ENCODE assay signal across 8 mouse cellular contexts in genomic region chr17:35824402-35824801, GRCm38 (mm10). TPM values are rescaled to one million over a fixed set of nuclear protein-coding genes. Genes with fewer than 3 reads are reported as not detected.
DNase-seq lines count a peak whose midpoint lies in the region; ATAC-seq and TF ChIP-seq lines count a peak whose summit lies in the region.

No protein-coding gene starts in this region.

- ATAC-seq in embryonic facial prominence, embryonic 15.5 days (ENCODE audit: insufficient number of reproducible peaks, low FRiP score, low TSS enrichment, low read depth), result no peak
- no peak for ATAC-seq in limb, embryonic 15.5 days (ENCODE audit: insufficient number of reproducible peaks, low FRiP score, low TSS enrichment, low read depth)
- ATAC-seq in stomach, embryonic 16.5 days (ENCODE audit: insufficient read depth, low FRiP score), result no peak

- TF ChIP-seq CTCF in CH12.LX (conservative IDR thresholded peaks at IDR 0.05 in 1 of 2, IDR thresholded peaks at IDR 0.05 in 1 of 2; ENCODE audit: low read depth in 2 of 2, low read length in 2 of 2), result peak in 1 of 2 experiments; percentile 72; a peak in 2 of 4 replicates

- peak; percentile 68 for TF ChIP-seq RAD21 in CH12.LX (IDR thresholded peaks at IDR 0.05; ENCODE audit: low read depth, low read length)

- H3K9ac ChIP-seq in CH12.LX (ENCODE audit: insufficient read depth, low read depth), result no peak overlapping the region
- no peak overlapping the region for H3K9ac ChIP-seq in embryonic facial prominence, embryonic 15.5 days
- H3K9ac ChIP-seq in limb, embryonic 15.5 days, result 0 out of 2 replicates have a peak overlapping the region, but pooled peaks have one; percentile 50
- H3K9ac ChIP-seq in stomach, embryonic 16.5 days (ENCODE audit: low read length), result no peak overlapping the region; the same call in 1 of the 2 replicates

- DNase-seq in heart, adult 11 months, result peak; percentile 96
- no peak for DNase-seq in heart, postnatal 25 days (ENCODE audit: low spot score)
- no peak for DNase-seq in CH12.LX (ENCODE audit: extremely low read depth)
- DNase-seq in adrenal gland, postnatal 25 days, result no peak
- no peak for DNase-seq in urinary bladder, postnatal 25 days (ENCODE audit: low spot score)

- in situ Hi-C loops in CH12.LX (cut with MboI; ENCODE audit: low pct_ligation_motif_present, low pct_unique_long_range_greater_than_20kb, low sequenced_read_pairs), result no loop called here

- H3K36me3 ChIP-seq in CH12.LX (replicated peaks in 1 of 2; ENCODE audit: control insufficient read depth in 1 of 2, insufficient read depth in 1 of 2, low read length in 1 of 2), result peaks cover 21 to 46% of the 10 kb centered on the region in 2 experiments
- peaks cover 37% of the 10 kb centered on the region for H3K36me3 ChIP-seq in embryonic facial prominence, embryonic 15.5 days
- peaks cover 43% of the 10 kb centered on the region for H3K36me3 ChIP-seq in limb, embryonic 15.5 days
- peaks cover 14% of the 10 kb centered on the region for H3K36me3 ChIP-seq in stomach, embryonic 16.5 days (ENCODE audit: control insufficient read depth, insufficient read depth, low read length)

- H3K27ac ChIP-seq in CH12.LX (ENCODE audit: insufficient read depth, low read depth), result no peak overlapping the region
- no peak overlapping the region; the same call in 1 of the 2 replicates for H3K27ac ChIP-seq in embryonic facial prominence, embryonic 15.5 days (replicated peaks)
- H3K27ac ChIP-seq in limb, embryonic 15.5 days, result no peak overlapping the region
- H3K27ac ChIP-seq in stomach, embryonic 16.5 days (ENCODE audit: low read length), result no peak overlapping the region

- dilution Hi-C loops in CH12.LX (cut with MboI; ENCODE audit: extremely low pct_ligation_motif_present, extremely low pct_unique_long_range_greater_than_20kb, low sequenced_read_pairs), result no loop called here

- no peak for TF ChIP-seq EP300 in CH12.LX (IDR thresholded peaks at IDR 0.05; ENCODE audit: low read length)

- H3K27me3 ChIP-seq in CH12.LX (replicated peaks), result no peaks in the 10 kb centered on the region
- H3K27me3 ChIP-seq in embryonic facial prominence, embryonic 15.5 days, result no peaks in the 10 kb centered on the region
- no peaks in the 10 kb centered on the region for H3K27me3 ChIP-seq in limb, embryonic 15.5 days
- no peaks in the 10 kb centered on the region for H3K27me3 ChIP-seq in stomach, embryonic 16.5 days (ENCODE audit: control insufficient read depth, insufficient read depth, low read length)

- peaks cover 5% of the 10 kb centered on the region; the same call in 1 of the 2 replicates for H3K79me2 ChIP-seq in CH12.LX (replicated peaks; ENCODE audit: control insufficient read depth, extremely low read depth, insufficient read depth, poor library complexity, severe bottlenecking)

- no peak overlapping the region for H3K4me3 ChIP-seq in CH12.LX (replicated peaks in 1 of 3; ENCODE audit: low read depth in 2 of 3, low read length in 2 of 3, poor library complexity in 1 of 3)
- H3K4me3 ChIP-seq in embryonic facial prominence, embryonic 15.5 days (replicated peaks), result peak overlapping the region; percentile 69
- peak overlapping the region; percentile 64 for H3K4me3 ChIP-seq in limb, embryonic 15.5 days
- peak overlapping the region; percentile 78; the same call in 1 of the 2 replicates for H3K4me3 ChIP-seq in stomach, embryonic 16.5 days (replicated peaks; ENCODE audit: low read length)

- no peak overlapping the region for H3K4me2 ChIP-seq in CH12.LX (ENCODE audit: insufficient read depth, low read depth, poor library complexity, severe bottlenecking)
- peak overlapping the region; percentile 94 for H3K4me2 ChIP-seq in embryonic facial prominence, embryonic 15.5 days (replicated peaks)
- peak overlapping the region; percentile 94; the same call in 1 of the 2 replicates for H3K4me2 ChIP-seq in limb, embryonic 15.5 days
- H3K4me2 ChIP-seq in stomach, embryonic 16.5 days (ENCODE audit: low read depth, low read length), result 0 out of 2 replicates have a peak overlapping the region, but pooled peaks have one; percentile 98

- TF ChIP-seq POLR2A in CH12.LX (IDR thresholded peaks at IDR 0.05; ENCODE audit: low read depth, low read length), result no peak

- intact Hi-C loops in heart, postnatal 25 days (cut with DNase I), result loop anchor here (5.0 kb wide), 1 partner anchor 47 kb away; no protein-coding TSS in a partner anchor

- H3K4me1 ChIP-seq in CH12.LX (ENCODE audit: control insufficient read depth in 1 of 2, insufficient read depth in 2 of 2), result peaks cover 0 to 17% of the 10 kb centered on the region in 2 experiments; a peak in 2 of 4 replicates
- peaks cover 33% of the 10 kb centered on the region for H3K4me1 ChIP-seq in embryonic facial prominence, embryonic 15.5 days
- peaks cover 37% of the 10 kb centered on the region for H3K4me1 ChIP-seq in limb, embryonic 15.5 days
- H3K4me1 ChIP-seq in stomach, embryonic 16.5 days (ENCODE audit: control insufficient read depth, insufficient read depth, low read length), result peaks cover 12% of the 10 kb centered on the region; the same call in 1 of the 2 replicates

- peaks cover under 1% of the 10 kb centered on the region for H3K9me3 ChIP-seq in CH12.LX (replicated peaks; ENCODE audit: low read length)
- no peaks in the 10 kb centered on the region for H3K9me3 ChIP-seq in embryonic facial prominence, embryonic 15.5 days (replicated peaks)
- no peaks in the 10 kb centered on the region for H3K9me3 ChIP-seq in limb, embryonic 15.5 days
- H3K9me3 ChIP-seq in stomach, embryonic 16.5 days (replicated peaks; ENCODE audit: control insufficient read depth, low read length), result no peaks in the 10 kb centered on the region

- 46% methylated on average over 7 of the region's 7 CpGs for WGBS in embryonic facial prominence, embryonic 15.5 days
- WGBS in limb, embryonic 15.5 days, result 43% methylated on average over 7 of the region's 7 CpGs
- WGBS in stomach, embryonic 16.5 days, result 68% methylated on average over 7 of the region's 7 CpGs

TF ChIP-seq in CH12.LX, 34 proteins besides CTCF, POLR2A, EP300 and RAD21:
- no peak for TF ChIP-seq GABPA (IDR thresholded peaks at IDR 0.05; ENCODE audit: insufficient replicate concordance, low read depth, low read length)
- TF ChIP-seq SMC3 (IDR thresholded peaks at IDR 0.05; ENCODE audit: low read depth, low read length), result peak; percentile 69
- no peak for TF ChIP-seq USF2 (conservative IDR thresholded peaks at IDR 0.05; ENCODE audit: low read depth, low read length)
- no peak for TF ChIP-seq ZMIZ1 (IDR thresholded peaks at IDR 0.05; ENCODE audit: low read depth, low read length)
- TF ChIP-seq E2F4 (IDR thresholded peaks at IDR 0.05; ENCODE audit: insufficient replicate concordance, low read depth, low read length), result no peak
- TF ChIP-seq KAT2A (IDR thresholded peaks at IDR 0.05; ENCODE audit: insufficient replicate concordance, low read length), result no peak

RNA-seq across cellular contexts. Expression of gene Flot1, which starts 1.4 kb away (rescaled TPM):
- 100 to 1,000 TPM; 125 to 141 TPM for total RNA-seq in heart, postnatal 25 days (2021)
- total RNA-seq in CH12.LX (2012; rRNA removed), result 14.2 and 21.6 TPM in 2 replicates
- total RNA-seq in CH12.LX (2014; rRNA removed), result 12.8 and 16.3 TPM in 2 replicates
- polyA plus RNA-seq in CH12.LX (2012; ENCODE audit: insufficient read length, low read depth), result 17.6 and 18.9 TPM in 2 replicates
- polyA plus RNA-seq in embryonic facial prominence, embryonic 15.5 days (2015; fragmentation: Nextera tagmentation; extraction: Ambion mirVana), result 64.4 and 72.6 TPM in 2 replicates
- polyA plus RNA-seq in limb, embryonic 15.5 days (2015; fragmentation: Nextera tagmentation; extraction: Ambion mirVana), result 60.2 and 70.9 TPM in 2 replicates
- 55.8 and 58.2 TPM in 2 replicates for polyA plus RNA-seq in stomach, embryonic 16.5 days (2015; fragmentation: Nextera tagmentation; extraction: Ambion mirVana)
- total RNA-seq in adrenal gland, postnatal 25 days (2021), result 61.0 and 94.1 TPM in 2 replicates

RNA-seq across cellular contexts. Expression of gene Ier3, which starts 2.9 kb away (rescaled TPM):
- 10 to 100 TPM; 21.7 to 39.7 TPM for total RNA-seq in heart, postnatal 25 days (2021)
- total RNA-seq in CH12.LX (2012; rRNA removed) (16.5 and 27.2 TPM in 2 replicates), CH12.LX (2014; rRNA removed) (13.9 and 15.0 TPM in 2 replicates)
- 12.4 and 12.6 TPM in 2 replicates for polyA plus RNA-seq in CH12.LX (2012; ENCODE audit: insufficient read length, low read depth)
- polyA plus RNA-seq in embryonic facial prominence, embryonic 15.5 days (2015; fragmentation: Nextera tagmentation; extraction: Ambion mirVana), result 28.7 and 30.2 TPM in 2 replicates
- 23.2 and 27.5 TPM in 2 replicates for polyA plus RNA-seq in limb, embryonic 15.5 days (2015; fragmentation: Nextera tagmentation; extraction: Ambion mirVana)
- 22.1 and 24.4 TPM in 2 replicates for polyA plus RNA-seq in stomach, embryonic 16.5 days (2015; fragmentation: Nextera tagmentation; extraction: Ambion mirVana)
- total RNA-seq in adrenal gland, postnatal 25 days (2021), result 7.6 and 11.7 TPM in 2 replicates

RNA-seq across cellular contexts. Expression of gene Tubb5, which starts 13.7 kb away (rescaled TPM):
- total RNA-seq in heart, postnatal 25 days (2021), result 100 to 1,000 TPM; 102 to 103 TPM
- total RNA-seq in CH12.LX (2012; rRNA removed), result 1,014 and 1,058 TPM in 2 replicates
- 1,031 and 1,121 TPM in 2 replicates for total RNA-seq in CH12.LX (2014; rRNA removed)
- polyA plus RNA-seq in CH12.LX (2012; ENCODE audit: insufficient read length, low read depth), result 962 and 1,053 TPM in 2 replicates
- 823 TPM in 2 replicates for polyA plus RNA-seq in embryonic facial prominence, embryonic 15.5 days (2015; fragmentation: Nextera tagmentation; extraction: Ambion mirVana)
- 811 and 833 TPM in 2 replicates for polyA plus RNA-seq in limb, embryonic 15.5 days (2015; fragmentation: Nextera tagmentation; extraction: Ambion mirVana)
- 649 and 665 TPM in 2 replicates for polyA plus RNA-seq in stomach, embryonic 16.5 days (2015; fragmentation: Nextera tagmentation; extraction: Ambion mirVana)
- total RNA-seq in adrenal gland, postnatal 25 days (2021), result 192 and 221 TPM in 2 replicates

RNA-seq across cellular contexts. Expression of gene Mdc1, which starts 16.9 kb away (rescaled TPM):
- total RNA-seq in heart, postnatal 25 days (2021), result 10 to 100 TPM; 11.8 to 14.6 TPM
- total RNA-seq in CH12.LX (2012; rRNA removed) (8.2 and 8.5 TPM in 2 replicates), CH12.LX (2014; rRNA removed) (2.4 and 3.3 TPM in 2 replicates)
- polyA plus RNA-seq in CH12.LX (2012; ENCODE audit: insufficient read length, low read depth), result 14.4 and 15.7 TPM in 2 replicates
- 12.0 and 16.1 TPM in 2 replicates for polyA plus RNA-seq in embryonic facial prominence, embryonic 15.5 days (2015; fragmentation: Nextera tagmentation; extraction: Ambion mirVana)
- polyA plus RNA-seq in limb, embryonic 15.5 days (2015; fragmentation: Nextera tagmentation; extraction: Ambion mirVana), result 13.0 and 15.0 TPM in 2 replicates
- polyA plus RNA-seq in stomach, embryonic 16.5 days (2015; fragmentation: Nextera tagmentation; extraction: Ambion mirVana), result 11.7 and 16.2 TPM in 2 replicates
- total RNA-seq in adrenal gland, postnatal 25 days (2021), result 30.1 and 31.1 TPM in 2 replicates

RNA-seq across cellular contexts. Expression of gene Nrm, which starts 36.7 kb away (rescaled TPM):
- 1 to 10 TPM; 2.3 to 2.8 TPM for total RNA-seq in heart, postnatal 25 days (2021)
- 12.5 and 16.7 TPM in 2 replicates for total RNA-seq in CH12.LX (2012; rRNA removed)
- total RNA-seq in CH12.LX (2014; rRNA removed), result 10.0 and 12.1 TPM in 2 replicates
- polyA plus RNA-seq in CH12.LX (2012; ENCODE audit: insufficient read length, low read depth), result 14.0 and 15.4 TPM in 2 replicates
- polyA plus RNA-seq in embryonic facial prominence, embryonic 15.5 days (2015; fragmentation: Nextera tagmentation; extraction: Ambion mirVana), result 53.2 and 55.2 TPM in 2 replicates
- polyA plus RNA-seq in limb, embryonic 15.5 days (2015; fragmentation: Nextera tagmentation; extraction: Ambion mirVana), result 55.5 and 59.0 TPM in 2 replicates
- polyA plus RNA-seq in stomach, embryonic 16.5 days (2015; fragmentation: Nextera tagmentation; extraction: Ambion mirVana), result 48.9 and 51.5 TPM in 2 replicates
- 8.7 and 9.8 TPM in 2 replicates for total RNA-seq in adrenal gland, postnatal 25 days (2021)

Comparison
In these comparisons a context has a peak if more than half of its experiments do, and no peak if none do; other contexts are left out.
1. H3K4me3 ChIP-seq: peak in embryonic facial prominence, embryonic 15.5 days (single experiment), limb, embryonic 15.5 days (single experiment) and stomach, embryonic 16.5 days (single experiment); none in CH12.LX (0 of 3).